In genomic region chr8:11393161-11393560, GRCm38 (mm10) we compare ENCODE assay signal across 9 mouse cellular contexts.
DNase-seq lines count a peak whose midpoint lies in the region; ATAC-seq and TF ChIP-seq lines count a peak whose summit lies in the region.
"Had no signal": no experiment of that assay in that cellular context is flagged by ENCODE, and none has a peak within 500 bp of the region (broad histone marks: within the 10 kb centered on the region; RNA-seq: fewer than 3 reads in every experiment).

No protein-coding gene starts in this region.

- no peak for TF ChIP-seq CTCF in left cerebral cortex, adult 2 months (IDR thresholded peaks at IDR 0.05)

- no peak overlapping the region for H3K4me2 ChIP-seq in limb, embryonic 12.5 days
- H3K4me2 ChIP-seq in embryonic facial prominence, embryonic 13.5 days = 0 out of 2 replicates have a peak overlapping the region, but pooled peaks have one; percentile 19
- H3K4me2 ChIP-seq in heart, embryonic 16.5 days (ENCODE audit: low read depth, low read length) = peak overlapping the region; percentile 24; the same call in 1 of the 2 replicates
- H3K4me2 ChIP-seq in midbrain, embryonic 15.5 days = no peak overlapping the region
- H3K4me2 ChIP-seq: liver, embryonic 13.5 days had no signal

- ATAC-seq in limb, embryonic 12.5 days (ENCODE audit: insufficient number of reproducible peaks, insufficient read depth, low FRiP score, low TSS enrichment, low read depth) = peak; percentile 57; the same call in 1 of the 2 replicates
- peak; percentile 34; the same call in 1 of the 2 replicates for ATAC-seq in embryonic facial prominence, embryonic 13.5 days (ENCODE audit: insufficient number of reproducible peaks, insufficient read depth, low FRiP score, low TSS enrichment, low read depth)
- ATAC-seq in heart, embryonic 16.5 days (replicated peaks; ENCODE audit: extremely low read depth, insufficient read depth, low FRiP score) = peak; percentile 31; the same call in 1 of the 2 replicates
- ATAC-seq in midbrain, embryonic 15.5 days (replicated peaks) = peak; percentile 62; the same call in 1 of the 2 replicates
- no peak for ATAC-seq in megakaryocyte-erythroid progenitor cell, adult 5-6 weeks (replicated peaks; ENCODE audit: low FRiP score, low TSS enrichment, poor library complexity, severe bottlenecking)

- WGBS in limb, embryonic 12.5 days = 68% methylated on average over 7 of the region's 7 CpGs
- WGBS in limb, embryonic 10.5 days = 74% methylated on average over 7 of the region's 7 CpGs
- 24% methylated on average over 7 of the region's 7 CpGs for WGBS in embryonic facial prominence, embryonic 13.5 days
- 15% methylated on average over 7 of the region's 7 CpGs for WGBS in heart, embryonic 16.5 days
- 44% methylated on average over 7 of the region's 7 CpGs for WGBS in midbrain, embryonic 15.5 days

- no peaks in the 10 kb centered on the region for H3K36me3 ChIP-seq in limb, embryonic 12.5 days
- 0 out of 2 replicates have a peak, but pooled peaks cover 4% of the 10 kb centered on the region for H3K36me3 ChIP-seq in limb, embryonic 10.5 days
- 0 out of 2 replicates have a peak, but pooled peaks cover 7% of the 10 kb centered on the region for H3K36me3 ChIP-seq in embryonic facial prominence, embryonic 13.5 days
- H3K36me3 ChIP-seq in heart, embryonic 16.5 days (ENCODE audit: control insufficient read depth, insufficient read depth) = peaks cover 5% of the 10 kb centered on the region; the same call in 1 of the 2 replicates
- H3K36me3 ChIP-seq in midbrain, embryonic 15.5 days (replicated peaks) = no peaks in the 10 kb centered on the region
- H3K36me3 ChIP-seq: liver, embryonic 13.5 days had no signal

- H3K9ac ChIP-seq in limb, embryonic 12.5 days (replicated peaks) = no peak overlapping the region
- no peak overlapping the region for H3K9ac ChIP-seq in embryonic facial prominence, embryonic 13.5 days
- peak overlapping the region; percentile 59 for H3K9ac ChIP-seq in heart, embryonic 16.5 days (ENCODE audit: low read length)
- no peak overlapping the region for H3K9ac ChIP-seq in midbrain, embryonic 15.5 days
- H3K9ac ChIP-seq: liver, embryonic 13.5 days had no signal

- DNase-seq in limb, embryonic 10.5 days (ENCODE audit: low spot score) = no peak
- DNase-seq in left cerebral cortex, adult 2 months (ENCODE audit: extremely low spot score in 1 of 2, low spot score in 2 of 2) = no peak
- no peak for DNase-seq in cerebellum, adult 11 months
- DNase-seq: liver, embryonic 13.5 days had no signal

- H3K9me3 ChIP-seq in limb, embryonic 12.5 days = no peaks in the 10 kb centered on the region
- no peaks in the 10 kb centered on the region for H3K9me3 ChIP-seq in limb, embryonic 10.5 days (replicated peaks)
- 0 out of 2 replicates have a peak, but pooled peaks cover 6% of the 10 kb centered on the region for H3K9me3 ChIP-seq in embryonic facial prominence, embryonic 13.5 days
- H3K9me3 ChIP-seq in heart, embryonic 16.5 days (replicated peaks; ENCODE audit: control insufficient read depth, low read length) = peaks cover 5% of the 10 kb centered on the region; the same call in 1 of the 2 replicates
- H3K9me3 ChIP-seq in midbrain, embryonic 15.5 days = no peaks in the 10 kb centered on the region
- H3K9me3 ChIP-seq: liver, embryonic 13.5 days had no signal

- H3K27me3 ChIP-seq in limb, embryonic 12.5 days = no peaks in the 10 kb centered on the region
- H3K27me3 ChIP-seq in limb, embryonic 10.5 days (ENCODE audit: low read depth, poor library complexity, severe bottlenecking) = no peaks in the 10 kb centered on the region
- H3K27me3 ChIP-seq in embryonic facial prominence, embryonic 13.5 days = no peaks in the 10 kb centered on the region
- H3K27me3 ChIP-seq in heart, embryonic 16.5 days (ENCODE audit: control insufficient read depth, insufficient read depth, low read length) = no peaks in the 10 kb centered on the region
- H3K27me3 ChIP-seq in midbrain, embryonic 15.5 days (replicated peaks) = no peaks in the 10 kb centered on the region
- H3K27me3 ChIP-seq: liver, embryonic 13.5 days had no signal

- intact Hi-C loops in left cerebral cortex, adult 2 months (cut with DNase I) = no loop called here

- H3K4me3 ChIP-seq in limb, embryonic 12.5 days (replicated peaks) = no peak overlapping the region
- no peak overlapping the region for H3K4me3 ChIP-seq in limb, embryonic 10.5 days
- H3K4me3 ChIP-seq in embryonic facial prominence, embryonic 13.5 days = no peak overlapping the region
- no peak overlapping the region for H3K4me3 ChIP-seq in heart, embryonic 16.5 days (ENCODE audit: low read length)
- H3K4me3 ChIP-seq in midbrain, embryonic 15.5 days = no peak overlapping the region
- no peak overlapping the region for H3K4me3 ChIP-seq in left cerebral cortex, adult 2 months
- H3K4me3 ChIP-seq: liver, embryonic 13.5 days had no signal

- H3K4me1 ChIP-seq in limb, embryonic 12.5 days (replicated peaks) = peaks cover 16% of the 10 kb centered on the region
- H3K4me1 ChIP-seq in limb, embryonic 10.5 days = peaks cover 14% of the 10 kb centered on the region
- H3K4me1 ChIP-seq in embryonic facial prominence, embryonic 13.5 days = peaks cover 26% of the 10 kb centered on the region
- H3K4me1 ChIP-seq in heart, embryonic 16.5 days (ENCODE audit: control insufficient read depth, insufficient read depth, low read length) = peaks cover 57% of the 10 kb centered on the region
- H3K4me1 ChIP-seq in midbrain, embryonic 15.5 days = no peaks in the 10 kb centered on the region; the same call in 1 of the 2 replicates

- H3K27ac ChIP-seq in limb, embryonic 12.5 days = peak overlapping the region; percentile 47
- no peak overlapping the region for H3K27ac ChIP-seq in limb, embryonic 10.5 days
- peak overlapping the region; percentile 83 for H3K27ac ChIP-seq in embryonic facial prominence, embryonic 13.5 days
- H3K27ac ChIP-seq in heart, embryonic 16.5 days (ENCODE audit: low read length) = peak overlapping the region; percentile 85
- no peak overlapping the region for H3K27ac ChIP-seq in midbrain, embryonic 15.5 days
- H3K27ac ChIP-seq in left cerebral cortex, adult 2 months = no peak overlapping the region
- H3K27ac ChIP-seq: liver, embryonic 13.5 days had no signal

Comparison
In these comparisons a context has a peak if more than half of its experiments do, and no peak if none do; other contexts are left out.
1. H3K27ac ChIP-seq: peak in limb, embryonic 12.5 days (single experiment), embryonic facial prominence, embryonic 13.5 days (single experiment) and heart, embryonic 16.5 days (single experiment); none in limb, embryonic 10.5 days (single experiment), midbrain, embryonic 15.5 days (single experiment) and left cerebral cortex, adult 2 months (single experiment).
2. H3K4me2 ChIP-seq: peak in embryonic facial prominence, embryonic 13.5 days (single experiment) and heart, embryonic 16.5 days (single experiment); none in limb, embryonic 12.5 days (single experiment) and midbrain, embryonic 15.5 days (single experiment).